Mouse (Mus musculus) monocyte, adult 5-6 weeks (primary cell): ENCODE data around the gene Tufm. TPM values are rescaled to one million over a fixed set of nuclear protein-coding genes. Genes with fewer than 3 reads are reported as not detected.

Experiments used
- ATAC-seq: fragments of 153-309, 156-312 bp; replicated peaks from 2 replicates; pipeline ENCODE4 v1.8.0; 2017; ENCODE audit warnings: mild to moderate bottlenecking; ENCODE audit not compliant: low TSS enrichment, insufficient number of reproducible peaks, severe bottlenecking, poor library complexity, low FRiP score
- total RNA-seq: library from RNA; stranded (forward); fragments of 200-1000, 200-491, 200-594 nt; gene quantifications from 3 replicates; pipeline ENCODE4 v1.2.3, GENCODE M21; 2017

The Tufm gene
- total RNA-seq, 1 experiment from 2014 or later: 18.0 TPM

DNA sequence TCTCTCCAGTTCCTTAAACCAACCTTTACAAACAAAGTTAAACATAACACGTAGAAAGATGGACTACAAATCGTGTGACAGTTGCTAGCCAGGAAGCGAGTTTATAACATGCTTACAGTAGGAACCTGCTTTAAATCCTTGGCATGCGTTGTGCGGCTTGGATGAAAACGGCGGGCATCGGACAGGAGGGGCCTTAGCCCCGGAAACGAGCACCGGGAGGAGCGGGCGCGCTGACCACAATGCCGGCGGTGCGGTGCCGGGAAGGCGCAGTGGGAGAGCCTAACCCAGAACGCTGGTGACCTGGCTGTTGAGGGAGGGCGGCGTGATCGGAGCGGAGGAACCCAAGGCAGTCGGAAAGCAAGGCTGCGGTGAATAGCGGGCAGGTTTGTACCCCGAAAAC is 48.6 kb downstream of the Tufm start:
- no peak for ATAC-seq

DNA sequence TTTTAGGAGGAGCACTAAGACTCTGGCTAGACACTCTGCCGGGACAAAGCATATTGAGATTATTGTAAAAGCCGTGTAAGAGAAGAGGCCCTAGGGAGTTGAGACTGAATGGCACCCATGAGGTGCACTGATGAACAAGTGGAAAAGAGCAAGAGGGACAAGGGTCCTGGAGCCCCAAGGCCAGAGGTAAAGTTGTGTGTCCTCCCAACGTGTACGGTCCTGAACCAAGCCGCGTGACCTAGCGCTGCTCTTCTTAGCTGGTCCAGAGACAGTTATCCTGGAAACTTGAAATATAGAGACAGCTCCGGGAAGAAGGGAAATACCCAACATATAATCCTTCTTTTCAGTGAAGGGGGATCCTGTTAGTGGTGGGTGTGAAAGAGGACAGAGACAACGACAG is 49.3 kb downstream of the Tufm start:
- no peak for ATAC-seq

DNA sequence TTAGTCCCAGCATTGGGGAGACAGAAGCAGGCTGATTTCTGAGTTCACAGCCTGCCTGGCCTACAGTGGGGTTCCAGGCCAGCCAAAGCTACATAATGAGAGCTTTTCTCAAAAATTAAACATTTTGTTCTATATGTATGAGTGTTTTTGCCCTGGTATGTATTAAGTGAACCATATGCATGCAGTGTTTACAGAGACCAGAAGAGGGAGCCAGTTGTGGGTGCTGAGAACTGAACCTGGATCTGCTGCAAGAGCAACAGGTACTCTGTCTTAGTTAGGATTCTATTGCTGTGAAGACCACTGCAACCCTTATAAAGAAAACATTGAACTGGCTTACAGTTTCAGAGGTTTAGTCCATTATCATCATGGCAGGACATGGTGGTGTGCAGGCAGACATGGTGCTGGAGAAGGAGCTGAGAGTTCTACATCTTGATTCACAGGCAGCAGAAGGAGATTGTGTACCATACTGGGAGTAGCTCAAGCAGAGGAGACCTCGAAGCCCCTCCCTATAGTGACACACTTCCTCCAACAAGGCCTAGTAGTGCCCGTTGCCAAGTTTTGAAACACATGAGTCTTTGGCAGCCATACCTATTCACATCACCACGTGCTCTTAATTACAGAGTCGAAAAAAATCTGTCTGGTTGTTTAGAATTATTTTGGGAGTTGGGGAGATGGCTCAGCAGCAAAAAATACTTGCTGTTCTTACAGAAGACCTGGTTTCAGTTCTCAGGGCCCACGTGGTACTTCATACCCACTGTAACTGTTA is 50.8 kb downstream of the Tufm start:
- no peak for ATAC-seq

Other genes with a start within 250 kb of the Tufm start
- gene Sbk1, start 214.7 kb upstream of the Tufm start, total RNA-seq: 15.4 to 20.7 TPM (median 16.7 TPM) in 3 replicates
- 14.9 to 47.4 TPM (median 19.3 TPM) in 3 replicates for gene Lat, start 117.8 kb upstream of the Tufm start, total RNA-seq
- gene Spns1, start 109.9 kb upstream of the Tufm start, total RNA-seq: 10.4 to 11.6 TPM (median 10.7 TPM) in 3 replicates
- 9.6 to 13.0 TPM (median 9.7 TPM) in 3 replicates for gene Nfatc2ip, start 90.6 kb upstream of the Tufm start, total RNA-seq
- 49.1 to 63.4 TPM (median 61.8 TPM) in 3 replicates for gene Cd19, start 72.5 kb upstream of the Tufm start, total RNA-seq
- 37.8 to 61.5 TPM (median 58.5 TPM) in 3 replicates for gene Rabep2, start 58.6 kb upstream of the Tufm start, total RNA-seq
- gene Atp2a1, start 24.3 kb upstream of the Tufm start, total RNA-seq: 0.10 to 0.58 TPM (median 0.32 TPM) in 3 replicates
- gene Sh2b1, start 11.9 kb upstream of the Tufm start, total RNA-seq: 9.4 to 32.9 TPM (median 15.4 TPM) in 3 replicates
- 23.4 to 73.3 TPM (median 30.7 TPM) in 3 replicates for gene Atxn2l, start 16.1 kb downstream of the Tufm start, total RNA-seq
- 127 to 175 TPM (median 140 TPM) in 3 replicates for gene Eif3c, start 79.0 kb downstream of the Tufm start, total RNA-seq
- gene Apobr, start 97.6 kb downstream of the Tufm start, total RNA-seq: 124 to 141 TPM (median 133 TPM) in 3 replicates
- gene Cln3, start 98.5 kb downstream of the Tufm start, total RNA-seq: 74.9 to 128 TPM (median 92.8 TPM) in 3 replicates
- gene Il27, start 107.6 kb downstream of the Tufm start, total RNA-seq: 8.3 to 10.4 TPM (median 9.8 TPM) in 3 replicates
- gene Nupr1, start 143.5 kb downstream of the Tufm start, total RNA-seq: 212 to 314 TPM (median 272 TPM) in 3 replicates
- 37.5 to 42.9 TPM (median 42.9 TPM) in 3 replicates for gene Sgf29, start 161.9 kb downstream of the Tufm start, total RNA-seq
- gene Sult1a1, start 189.1 kb downstream of the Tufm start, total RNA-seq: 1.2 to 4.9 TPM in 2 of 3 replicates, not detected in the other
- gene Bola2, start 208.0 kb downstream of the Tufm start, total RNA-seq: 68.4 to 80.5 TPM (median 78.3 TPM) in 3 replicates
- gene Slx1b, start 208.4 kb downstream of the Tufm start, total RNA-seq: 3.0 to 6.2 TPM (median 6.1 TPM) in 3 replicates
- gene Coro1a, start 220.4 kb downstream of the Tufm start, total RNA-seq: 1,450 to 2,051 TPM (median 1,984 TPM) in 3 replicates